Mouse (Mus musculus): ENCODE measurements around the gene Tpd52l1. TPM values are rescaled to one million over a fixed set of nuclear protein-coding genes. Genes with fewer than 3 reads are reported as not detected.

Gene Tpd52l1
- total RNA-seq, 2 experiments from 2014 or later = 26.5 to 30.3 TPM

DNA sequence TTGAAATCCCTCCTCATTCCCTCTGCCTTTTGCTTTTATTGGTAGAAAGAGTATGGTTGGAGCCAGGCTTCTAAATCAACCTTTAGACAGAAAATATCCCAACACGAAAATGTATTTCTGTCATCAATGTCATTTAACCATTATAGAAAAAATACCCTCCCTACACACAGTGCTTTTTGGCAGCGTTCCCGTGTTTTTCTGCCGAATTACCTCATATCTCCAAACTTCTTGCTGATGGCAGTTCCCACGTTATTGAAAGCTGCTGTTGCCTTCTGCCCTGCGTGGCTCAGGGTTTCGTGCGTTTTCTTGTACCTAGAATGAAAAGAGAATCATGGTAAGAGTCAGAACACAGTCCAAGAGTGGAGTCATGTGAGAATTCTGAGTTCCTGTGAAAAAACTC, 99.4 kb downstream of the Tpd52l1 start:
- peak; percentile 59 for DNase-seq

DNA sequence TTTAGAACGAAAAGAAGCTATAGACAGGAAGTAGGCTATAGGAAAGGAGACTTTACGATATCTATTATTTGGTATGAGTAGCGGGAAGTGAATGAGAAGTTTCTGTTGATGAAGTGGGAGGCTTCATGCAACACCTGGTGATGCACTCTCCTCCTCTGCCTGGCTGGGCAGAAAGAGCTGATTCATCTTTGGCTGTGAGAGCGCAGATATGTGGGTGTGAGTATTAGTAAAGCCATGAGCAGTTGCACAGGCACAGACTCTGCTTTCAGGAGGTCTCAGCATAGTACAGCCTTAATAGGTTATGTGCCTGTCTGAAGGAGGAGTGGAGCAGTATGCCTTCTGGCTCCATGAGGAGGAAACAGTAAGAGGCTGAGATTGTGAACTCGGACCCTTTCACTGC, 109.3 kb downstream of the Tpd52l1 start:
- DNase-seq = no peak

DNA sequence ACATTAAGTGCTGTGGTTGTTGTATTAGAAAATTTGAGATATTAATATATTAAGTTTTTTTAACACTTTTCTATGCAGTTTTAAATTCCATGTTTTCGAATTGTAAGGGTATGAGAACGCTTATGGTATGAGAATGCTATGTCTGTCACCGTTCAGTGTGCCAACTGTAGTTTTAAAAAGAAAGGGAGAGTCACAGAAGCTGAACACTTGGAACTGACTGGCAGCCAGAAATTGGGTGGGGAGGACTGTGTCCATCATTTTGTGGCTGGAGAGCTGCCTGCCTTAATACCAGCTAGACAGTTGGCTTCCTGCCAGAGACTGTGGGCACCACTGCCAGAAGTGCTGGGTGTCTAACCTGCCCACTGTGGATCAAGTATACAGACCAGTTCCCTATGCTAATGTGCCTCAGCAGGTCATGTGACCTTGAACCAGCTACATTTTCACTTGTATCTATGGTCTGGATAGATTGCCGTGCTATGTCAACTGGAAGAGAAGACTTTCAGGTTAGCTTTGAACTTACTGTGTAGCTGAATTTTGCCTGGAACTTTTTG, 114.5 kb downstream of the Tpd52l1 start:
- peak; percentile 70 for DNase-seq

DNA sequence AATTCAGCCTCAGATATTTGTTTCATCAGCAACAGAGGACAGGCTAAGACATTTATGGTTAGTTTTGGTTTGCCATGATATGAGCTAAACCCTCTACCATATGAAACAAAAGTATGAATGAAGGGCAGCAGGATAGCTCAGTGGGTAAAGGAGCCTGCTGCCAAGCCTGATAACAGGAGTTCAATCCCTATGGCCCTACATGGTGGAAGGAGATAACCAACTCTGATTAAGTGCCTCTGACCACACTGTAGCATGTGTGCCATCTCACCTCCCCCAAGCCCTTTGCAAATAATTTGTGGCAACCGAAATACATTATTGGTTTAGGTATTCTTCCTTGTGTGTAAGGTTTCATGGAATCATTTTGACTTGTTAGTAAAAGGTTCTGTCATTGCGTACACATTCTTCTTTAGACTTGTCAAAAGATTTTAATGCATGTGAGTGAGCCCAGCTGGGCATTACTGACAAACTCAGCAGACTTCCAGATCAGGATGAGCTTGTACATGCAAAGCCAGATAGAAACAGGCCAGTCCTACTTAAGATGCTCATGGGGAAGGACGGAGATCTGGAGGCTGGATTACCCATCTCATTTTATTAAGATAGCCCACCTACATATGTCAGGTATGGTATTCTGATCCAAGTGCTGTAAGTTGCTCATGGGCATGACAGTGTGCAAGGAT, 115.3 kb downstream of the Tpd52l1 start:
- DNase-seq = no peak

DNA sequence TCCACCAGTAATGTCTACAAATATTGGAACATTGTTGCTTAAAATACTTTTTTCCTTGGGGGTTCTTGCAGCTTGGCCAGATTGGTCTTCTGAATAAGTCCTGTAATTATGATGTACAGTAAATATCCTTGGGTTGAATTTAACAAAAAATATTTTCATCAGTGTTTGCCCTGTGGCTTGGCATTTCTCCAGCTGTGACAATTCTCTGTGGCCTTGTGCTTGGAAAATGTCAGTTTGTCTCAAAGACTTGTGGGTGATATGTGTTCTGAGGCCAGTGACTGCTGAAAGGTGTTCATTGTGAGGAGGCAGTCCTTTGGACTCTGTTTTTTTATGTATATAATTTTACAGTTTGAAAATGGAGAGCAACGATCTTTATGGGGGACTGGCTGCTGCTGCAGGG, 116.3 kb downstream of the Tpd52l1 start:
- peak; percentile 73 for DNase-seq

DNA sequence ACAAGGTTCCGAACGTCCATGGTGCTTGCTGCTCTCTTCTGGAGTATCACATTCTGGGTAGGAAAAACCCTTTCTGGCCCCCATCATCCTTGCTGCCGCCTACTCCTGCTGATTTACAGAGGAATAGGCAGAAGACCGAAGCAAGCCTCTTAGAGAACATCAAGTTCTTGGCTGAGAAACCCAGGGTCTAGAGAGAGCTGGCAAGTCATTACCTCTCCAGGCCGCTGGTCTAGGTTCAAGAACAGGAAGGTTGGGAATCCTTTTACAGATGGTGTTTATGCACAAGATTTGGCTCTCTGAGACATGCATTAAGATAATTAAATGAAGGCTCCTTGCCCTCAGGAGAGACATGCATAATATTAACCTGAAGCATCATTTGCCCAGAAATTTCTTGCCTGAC, 127.3 kb downstream of the Tpd52l1 start:
- no peak for DNase-seq

DNA sequence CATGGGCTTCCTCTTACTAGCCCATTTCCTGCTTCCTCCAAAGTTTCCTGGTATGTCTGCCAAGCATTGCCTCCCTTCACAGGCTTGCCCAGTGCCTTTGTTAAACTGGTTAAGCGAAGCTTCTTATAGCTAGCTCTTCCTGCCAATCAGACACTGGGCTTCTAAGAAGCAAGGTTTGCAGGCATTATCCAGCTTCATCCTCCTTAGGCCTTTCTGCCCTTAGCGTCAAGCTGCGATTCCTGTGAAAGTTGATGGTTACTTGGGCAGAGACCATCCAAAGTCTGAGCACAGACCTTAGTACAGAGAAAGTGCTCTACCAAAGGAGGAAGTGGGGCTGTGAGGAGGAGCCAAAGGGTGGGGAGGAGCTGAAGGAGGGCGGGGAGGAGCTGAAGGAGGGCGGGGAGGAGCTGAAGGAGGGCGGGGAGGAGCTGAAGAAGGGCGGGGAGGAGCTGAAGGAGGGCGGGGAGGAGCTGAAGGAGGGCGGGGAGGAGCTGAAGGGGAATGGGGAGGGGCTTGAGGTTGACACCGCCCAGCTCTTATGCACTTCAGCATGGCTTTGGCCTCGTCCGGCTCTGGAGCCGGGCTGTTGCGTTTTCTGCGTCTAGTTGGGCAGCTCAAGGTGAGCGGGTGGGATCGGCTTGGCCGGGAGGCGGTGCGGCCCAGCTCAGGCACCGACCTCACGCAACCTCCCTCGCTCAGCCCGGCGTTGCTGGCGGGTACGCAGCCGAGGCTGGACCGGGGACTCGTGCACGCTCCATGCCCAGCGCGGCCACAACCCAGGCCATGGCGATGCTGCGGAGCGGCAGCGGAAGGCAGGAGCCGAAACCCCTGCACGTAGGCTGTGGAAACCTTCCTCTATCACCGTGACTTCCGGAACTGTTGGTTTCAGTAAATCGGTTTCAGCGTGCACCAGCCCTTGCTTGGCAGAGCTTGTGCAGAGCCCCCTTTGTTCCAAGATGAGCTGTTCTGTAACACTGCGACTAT, 132.6 kb downstream of the Tpd52l1 start, which contains the start of gene Hddc2:
Gene Hddc2 (plus strand): TSS at position 519 of the 984 bp plus-strand sequence.
- peak; percentile 86 for DNase-seq

DNA sequence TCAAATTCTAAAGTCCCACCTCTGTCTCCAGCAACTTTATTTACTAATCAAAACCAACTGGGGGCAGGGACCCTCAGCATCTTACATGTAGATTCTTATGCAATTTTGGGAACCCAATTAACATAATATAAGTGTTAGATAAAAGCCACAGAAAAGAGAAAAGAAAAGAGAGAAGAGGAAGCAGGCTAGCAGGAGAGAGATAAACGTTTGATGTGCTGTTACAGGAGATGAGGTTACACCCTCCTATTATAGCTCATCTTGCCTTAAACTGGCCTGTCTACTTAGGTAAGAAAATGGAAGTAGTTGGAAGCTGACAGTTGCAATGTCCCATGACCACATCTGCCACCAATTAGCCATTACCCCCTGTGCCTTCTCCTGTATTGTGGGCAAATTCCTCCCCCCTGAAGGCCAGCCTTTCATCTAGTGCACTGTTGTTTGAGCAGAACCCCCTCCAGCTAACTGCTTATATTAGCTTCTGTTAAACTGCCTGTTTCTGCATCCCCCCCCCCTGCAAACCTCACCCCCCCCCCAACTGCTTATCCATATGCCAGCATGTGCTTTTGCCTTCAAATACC, 138.6 kb downstream of the Tpd52l1 start:
- no peak for DNase-seq

DNA sequence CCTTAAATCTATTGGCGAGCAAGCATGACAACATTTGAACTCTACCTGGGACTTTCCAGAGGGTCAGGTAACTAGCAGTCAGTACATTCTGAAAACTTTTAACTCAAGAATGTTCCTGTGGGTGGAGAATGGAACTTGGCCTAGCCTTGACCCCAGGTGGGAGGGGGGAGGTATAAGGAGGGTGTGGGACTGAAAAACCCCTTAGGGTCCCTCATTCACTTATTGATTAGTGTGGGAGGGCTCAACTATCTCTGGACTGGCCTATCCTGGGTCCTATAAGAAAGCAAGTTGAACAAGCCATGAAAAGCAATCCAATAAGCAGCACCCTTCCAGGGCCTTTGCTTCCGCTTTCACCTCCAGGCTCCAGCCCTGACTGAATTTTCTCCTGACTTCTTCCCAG, 142.3 kb downstream of the Tpd52l1 start:
- no peak for DNase-seq

DNA sequence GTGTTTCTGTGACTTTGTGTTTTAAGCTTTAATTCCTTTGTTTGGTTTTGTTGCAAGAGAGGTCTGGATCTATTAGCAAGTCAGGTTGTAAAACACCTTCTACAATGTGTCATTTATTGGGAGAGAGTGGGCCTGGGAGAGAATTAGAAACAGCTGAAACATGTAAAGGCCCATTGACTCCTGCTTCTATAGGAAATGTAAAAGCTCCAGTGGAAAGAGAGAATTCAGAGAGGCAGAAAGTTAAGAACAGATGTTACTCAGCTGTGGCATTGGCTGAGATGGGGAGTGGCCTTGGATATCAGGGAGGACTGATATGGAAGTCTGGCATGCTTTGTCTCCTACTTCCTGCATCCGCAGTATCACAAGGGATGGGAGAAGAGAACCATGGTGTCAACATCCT, 145.5 kb downstream of the Tpd52l1 start:
- DNase-seq = no peak

DNA sequence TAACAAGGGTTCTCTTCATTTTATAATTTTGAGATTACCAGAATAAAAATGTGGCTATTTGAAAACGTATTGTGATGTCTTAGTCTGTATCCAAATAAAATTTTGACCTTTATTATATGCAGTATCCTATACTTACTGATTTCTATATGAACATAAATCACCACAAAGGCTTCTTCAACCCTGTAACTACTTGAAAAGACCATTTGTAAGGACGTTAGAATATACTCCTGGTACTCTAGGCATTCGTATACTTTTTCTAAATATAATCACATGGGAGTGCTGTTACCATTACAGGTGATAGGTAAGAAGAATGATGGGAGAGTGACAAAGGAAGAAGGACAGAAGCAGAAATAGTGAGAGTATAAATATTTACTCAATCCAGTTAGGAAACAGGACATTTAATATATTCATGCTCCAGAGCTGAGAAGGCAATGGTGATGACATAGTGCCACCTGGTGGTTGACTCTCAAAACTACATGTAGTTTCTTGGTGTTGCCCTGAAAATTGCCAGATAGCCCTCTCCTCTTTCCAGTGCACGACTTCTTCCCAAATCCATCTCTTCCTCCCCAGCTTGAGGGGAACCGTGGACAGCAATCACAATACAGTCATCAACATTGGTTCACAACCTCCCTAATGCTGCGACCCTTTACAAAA, 146.7 kb downstream of the Tpd52l1 start:
- peak; percentile 73 for DNase-seq

DNA sequence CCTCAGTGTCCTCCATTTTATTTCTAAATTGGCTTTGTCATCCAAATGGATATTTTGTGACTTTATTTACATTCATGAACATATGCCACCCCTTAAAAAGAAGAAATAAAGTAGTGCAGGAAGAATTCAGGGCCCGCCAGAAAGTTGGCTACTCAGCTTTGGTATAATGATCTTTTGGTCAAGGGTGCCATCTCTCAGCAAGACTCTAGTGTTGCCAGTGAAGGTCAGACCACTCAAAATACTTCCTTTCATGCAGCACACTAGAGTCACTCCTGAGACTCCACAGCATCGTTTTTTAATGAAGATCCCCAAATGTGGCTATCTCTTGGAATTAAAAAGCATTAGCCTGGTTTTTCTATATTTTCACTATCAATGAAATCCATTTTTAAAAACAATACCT, 147.5 kb downstream of the Tpd52l1 start:
- no peak for DNase-seq

DNA sequence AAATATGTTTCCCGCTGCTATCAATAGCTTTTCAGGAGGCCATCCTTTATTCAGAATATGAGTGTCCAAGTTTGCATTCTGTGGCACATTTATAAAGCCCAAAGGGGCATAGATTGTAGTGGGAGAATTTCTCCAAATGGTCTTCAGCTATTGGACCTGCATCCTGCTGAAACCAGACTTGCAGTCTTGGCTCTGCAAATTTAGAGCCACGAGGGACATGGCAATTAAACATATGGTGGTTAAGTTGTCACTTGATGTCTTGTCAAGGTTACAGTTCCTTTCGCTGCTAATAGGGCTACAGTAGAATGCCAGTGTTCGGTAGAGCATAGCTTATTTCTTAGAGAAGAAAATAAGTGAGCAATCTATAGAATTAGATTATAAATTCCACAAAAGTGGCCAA, 148.7 kb downstream of the Tpd52l1 start:
- DNase-seq = no peak

DNA sequence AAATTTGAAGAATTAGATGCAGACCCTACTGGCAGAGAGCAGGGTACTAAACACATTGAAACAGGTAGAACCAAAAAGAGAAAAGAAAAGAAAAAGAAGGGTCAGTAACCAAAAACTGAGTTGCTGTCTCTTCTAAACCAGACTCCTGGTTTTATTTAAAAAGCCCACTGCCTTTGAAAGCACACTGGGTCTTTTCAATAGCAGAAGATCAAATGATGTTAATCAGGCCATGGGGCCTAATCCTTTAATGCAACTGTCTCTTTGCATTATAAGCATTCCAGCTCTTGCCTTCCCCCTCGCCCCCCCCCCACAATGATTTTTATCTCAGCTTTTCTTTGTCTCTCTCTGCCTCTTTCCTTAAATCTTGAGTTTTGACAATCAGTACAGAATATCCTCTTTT, 149.3 kb downstream of the Tpd52l1 start:
- DNase-seq = no peak

DNA sequence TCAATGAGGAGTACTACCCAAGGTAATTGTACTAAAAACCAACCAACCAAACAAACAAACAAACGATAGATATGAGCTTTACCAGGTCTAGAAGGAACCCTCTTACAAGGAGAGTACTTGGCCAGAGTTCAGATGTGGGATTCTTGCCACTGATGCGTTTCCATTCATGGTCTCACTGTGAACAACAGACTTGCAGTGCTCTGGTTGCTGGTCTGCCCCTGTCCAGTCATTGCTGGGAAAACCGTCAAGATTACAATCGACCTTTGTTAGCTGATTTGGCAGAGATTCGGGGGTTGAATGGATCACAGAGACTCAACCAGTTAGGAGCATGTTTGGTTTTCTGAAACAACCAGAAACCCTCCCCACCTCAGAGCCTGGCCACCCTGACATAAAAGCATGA, 150.1 kb downstream of the Tpd52l1 start:
- DNase-seq = no peak

DNA sequence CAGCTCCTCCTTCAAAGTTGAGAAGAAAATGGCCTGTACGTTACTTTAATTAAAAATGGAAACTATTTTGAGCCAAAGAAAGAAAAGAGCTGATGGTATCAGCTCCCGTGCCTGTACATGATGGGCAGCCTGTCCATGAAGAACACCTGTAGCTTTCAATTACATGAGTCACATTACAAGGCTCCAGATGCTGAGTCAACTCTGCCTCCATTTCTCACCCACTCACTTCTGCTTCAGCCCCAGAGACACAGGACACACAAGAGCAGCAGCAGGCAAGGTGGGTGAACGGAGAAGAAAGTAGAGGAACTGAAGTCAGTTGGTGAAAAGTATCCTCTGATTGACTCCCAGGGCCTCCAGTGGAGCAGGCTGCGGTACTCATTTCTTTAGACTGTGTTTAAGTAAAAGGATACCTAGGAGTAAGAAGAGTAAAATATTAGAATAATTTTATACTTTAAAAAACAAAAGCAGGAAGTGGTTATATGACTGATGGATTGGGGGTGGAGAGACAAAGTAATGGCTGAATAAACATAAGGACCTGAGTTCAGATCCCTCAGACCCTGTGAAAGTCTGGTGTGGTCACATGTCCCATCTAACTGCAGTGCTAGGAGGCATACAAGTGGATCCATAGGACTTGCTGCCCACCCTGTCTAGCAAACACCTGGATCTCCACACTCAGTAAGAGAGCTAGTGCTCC, 156.9 kb downstream of the Tpd52l1 start:
- no peak for DNase-seq

DNA sequence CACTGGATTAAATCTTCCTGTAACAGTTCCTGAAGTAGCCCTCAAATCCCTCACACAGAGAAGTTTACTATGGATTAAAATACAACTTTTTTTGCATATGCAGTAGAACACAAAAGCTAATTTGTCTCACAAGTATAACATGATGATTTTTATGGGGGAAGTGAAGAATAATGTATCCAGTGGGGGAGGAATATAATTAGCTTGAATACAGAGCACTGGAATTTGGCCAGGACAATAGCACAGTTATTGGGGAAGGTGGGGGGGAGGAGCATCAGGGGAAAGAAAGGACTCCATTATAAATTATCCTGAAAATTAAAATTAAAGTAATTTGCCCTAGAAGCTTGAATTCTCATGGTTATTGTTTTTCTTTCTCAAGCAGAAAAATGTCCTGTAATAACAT, 158.0 kb downstream of the Tpd52l1 start:
- DNase-seq = no peak

Measured in adrenal gland, postnatal 10 days (tissue).